Mouse (Mus musculus) olfactory bulb, adult 2 months (tissue): Measurements from ENCODE around the gene Muc20.

Source experiments
- CTCF ChIP-seq: fragments of 200-500 bp; IDR thresholded peaks from 2 replicates; pipeline ENCODE4 v1.5.1; 2012; ENCODE audit warnings: low read depth, mild to moderate bottlenecking, low read length, moderate library complexity; ENCODE audit not compliant: insufficient read depth
- POLR2A ChIP-seq: fragments of 200-500 bp; IDR thresholded peaks from 2 replicates; pipeline ENCODE4 v1.6.1; 2012; ENCODE audit warnings: mild to moderate bottlenecking, low read depth, low read length, moderate library complexity; ENCODE audit not compliant: insufficient read depth

- TF ChIP-seq CTCF (no peak), POLR2A (no peak)
Measured at GRCm38 (mm10) chr16:32829104-32829503, 31.9 kb upstream of the Muc20 start.
